Mouse (Mus musculus) midbrain, embryonic 10.5 days (tissue): ENCODE data around the gene Ugt1a6b. TPM values are rescaled to one million over a fixed set of nuclear protein-coding genes. Genes with fewer than 3 reads are reported as not detected.

ENCODE experiments used
- DNase-seq: peaks from one replicate; pipeline ENCODE4 v3.0.0-alpha.2; 2017; ENCODE audit warnings: low spot score
- H3K27ac ChIP-seq: fragments of 300-500 bp; sonication (generic); replicated peaks from 2 replicates; pipeline ENCODE4 v1.5.1; 2016; ENCODE audit warnings: mild to moderate bottlenecking
- H3K27me3 ChIP-seq: fragments of 300-500 bp; sonication (generic); 2 replicates; pipeline ENCODE4 v1.6.1; 2016; ENCODE audit warnings: low read depth, mild to moderate bottlenecking; ENCODE audit not compliant: poor library complexity, severe bottlenecking
- H3K36me3 ChIP-seq: fragments of 300-500 bp; sonication (generic); 2 replicates; pipeline ENCODE4 v1.6.1; 2016; ENCODE audit warnings: mild to moderate bottlenecking, moderate library complexity
- H3K4me1 ChIP-seq: fragments of 300-500 bp; sonication (generic); 2 replicates; pipeline ENCODE4 v1.6.1; 2016
- H3K4me3 ChIP-seq: fragments of 300-500 bp; sonication (generic); 2 replicates; pipeline ENCODE4 v1.5.1; 2016; ENCODE audit warnings: mild to moderate bottlenecking, moderate library complexity
- H3K9me3 ChIP-seq: fragments of 300-500 bp; sonication (generic); replicated peaks from 2 replicates; pipeline ENCODE4 v1.6.1; 2016; ENCODE audit warnings: mild to moderate bottlenecking
- WGBS: fragments of 180-500 bp; shearing (Covaris S2); methylation state at CpG from one replicate; pipeline ENCODE4 v1.1.7; 2016; 5-methylcytosine and 5-hydroxymethylcytosine counted together
- polyA plus RNA-seq: library from polyadenylated mRNA; unstranded; fragments of >200 nt; fragmentation: Nextera tagmentation; extraction: Ambion mirVana; gene quantifications from 2 replicates; pipeline ENCODE4 v1.2.1, GENCODE M21; 2016

Gene Ugt1a6b
- polyA plus RNA-seq, 1 experiment from 2014 or later = not detected

DNA sequence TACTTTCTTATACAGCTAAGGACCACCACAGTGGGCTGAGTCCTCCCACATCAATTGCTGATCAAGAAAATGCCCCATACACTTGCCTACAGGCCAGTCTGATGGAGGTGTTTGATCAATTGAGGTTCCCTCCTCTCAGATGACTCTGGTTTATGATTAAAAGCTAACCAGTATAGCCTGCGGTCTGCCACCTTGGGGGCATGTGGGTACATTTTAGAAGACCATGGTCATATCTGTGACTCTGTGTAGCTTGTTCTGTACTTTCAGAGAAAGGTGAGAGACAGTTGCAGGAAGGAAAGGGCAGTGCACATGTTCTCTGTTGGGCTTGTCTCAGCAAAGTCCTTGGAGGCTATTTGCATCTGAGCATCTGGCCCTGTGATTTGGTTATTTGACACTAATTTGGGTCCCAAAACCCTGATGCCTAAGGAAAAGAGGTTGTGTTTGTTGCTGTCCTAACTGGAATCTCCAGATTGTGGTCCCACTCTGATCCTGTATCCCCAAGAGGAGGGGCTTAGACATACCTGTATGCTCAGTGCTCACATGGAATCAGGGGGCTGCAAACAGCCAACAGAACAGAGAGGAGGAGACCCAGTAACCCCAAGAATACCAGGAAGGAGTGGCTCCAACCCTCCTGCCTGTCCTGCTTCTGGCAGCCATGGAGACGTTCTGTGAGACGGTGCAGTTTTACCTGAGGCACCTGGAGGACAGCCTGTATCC, 129.8 kb downstream of the Ugt1a6b start:
- no peak overlapping the region for H3K27ac ChIP-seq
- WGBS = 54% methylated on average over 3 of the region's 3 CpGs
- H3K9me3 ChIP-seq = peaks cover 98% of the 10 kb centered on the region
- H3K4me1 ChIP-seq = no peaks in the 10 kb centered on the region
- no peaks in the 10 kb centered on the region for H3K27me3 ChIP-seq
- H3K36me3 ChIP-seq = no peaks in the 10 kb centered on the region
- no peak overlapping the region for H3K4me3 ChIP-seq
- no peak for DNase-seq

DNA sequence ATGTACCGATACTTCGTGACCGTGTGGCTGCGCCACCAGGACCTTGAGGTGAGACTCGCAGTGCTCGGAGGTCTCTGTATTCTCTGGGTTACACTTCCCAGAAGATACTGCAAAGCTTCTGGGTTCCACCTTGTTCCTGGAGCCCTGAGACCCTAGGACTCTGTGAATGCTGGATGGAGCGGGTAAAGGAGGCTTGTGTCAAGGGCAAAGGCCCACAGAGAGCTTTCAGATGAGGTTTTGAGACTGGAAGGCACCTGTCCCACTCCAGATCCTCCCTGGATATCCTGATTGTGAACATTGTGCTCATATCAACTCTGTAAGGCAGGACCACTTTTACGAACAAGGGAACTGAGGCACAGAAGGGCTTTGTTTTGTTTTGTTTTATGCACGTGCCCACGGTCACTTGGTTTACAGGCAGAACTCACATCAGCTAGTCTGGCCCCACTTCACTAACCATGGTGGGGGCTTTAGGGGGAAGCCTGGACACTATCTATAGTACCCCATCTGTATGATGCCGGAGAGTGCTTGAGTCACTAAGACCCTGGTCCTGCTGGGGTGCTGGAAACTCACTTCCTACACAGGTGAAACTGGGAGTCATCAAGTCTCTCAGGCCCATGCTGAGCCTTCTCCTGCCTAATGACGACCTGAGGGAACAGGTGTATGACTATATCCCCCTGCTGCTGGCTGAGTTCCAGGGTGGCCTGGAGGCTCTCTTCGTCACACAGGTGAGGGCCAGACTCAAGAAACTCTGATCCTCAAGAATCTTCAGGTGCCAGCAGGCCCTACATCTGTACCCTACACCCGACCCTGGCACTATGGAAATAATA, 130.6 kb downstream of the Ugt1a6b start:
- no peak overlapping the region for H3K27ac ChIP-seq
- DNase-seq = no peak
- no peak overlapping the region for H3K4me3 ChIP-seq
- no peaks in the 10 kb centered on the region for H3K4me1 ChIP-seq
- no peaks in the 10 kb centered on the region for H3K27me3 ChIP-seq
- 69% methylated on average over 14 of the region's 14 CpGs for WGBS
- peaks cover 98% of the 10 kb centered on the region for H3K9me3 ChIP-seq
- H3K36me3 ChIP-seq = no peaks in the 10 kb centered on the region

DNA sequence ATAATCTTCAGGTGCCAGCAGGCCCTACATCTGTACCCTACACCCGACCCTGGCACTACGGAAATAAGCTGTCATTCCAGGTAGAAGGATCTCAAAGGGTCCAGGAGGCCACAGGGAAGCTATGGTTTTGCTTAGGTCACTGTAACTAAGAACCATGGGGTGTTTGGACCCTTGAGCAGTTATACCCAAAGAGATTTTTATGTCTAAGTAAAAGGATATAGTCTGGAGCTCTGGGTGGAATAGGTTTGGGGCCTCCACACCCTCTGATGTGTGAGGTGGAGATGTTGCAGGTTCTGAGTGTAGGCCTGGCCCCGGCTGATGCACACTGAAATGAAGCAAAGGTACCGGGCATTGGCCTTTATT, 131.2 kb downstream of the Ugt1a6b start:
- no peak overlapping the region for H3K4me3 ChIP-seq
- 65% methylated on average over 4 of the region's 4 CpGs for WGBS
- no peaks in the 10 kb centered on the region for H3K27me3 ChIP-seq
- no peak overlapping the region for H3K27ac ChIP-seq
- H3K36me3 ChIP-seq = no peaks in the 10 kb centered on the region
- H3K9me3 ChIP-seq = peaks cover 98% of the 10 kb centered on the region
- no peak for DNase-seq
- no peaks in the 10 kb centered on the region for H3K4me1 ChIP-seq

DNA sequence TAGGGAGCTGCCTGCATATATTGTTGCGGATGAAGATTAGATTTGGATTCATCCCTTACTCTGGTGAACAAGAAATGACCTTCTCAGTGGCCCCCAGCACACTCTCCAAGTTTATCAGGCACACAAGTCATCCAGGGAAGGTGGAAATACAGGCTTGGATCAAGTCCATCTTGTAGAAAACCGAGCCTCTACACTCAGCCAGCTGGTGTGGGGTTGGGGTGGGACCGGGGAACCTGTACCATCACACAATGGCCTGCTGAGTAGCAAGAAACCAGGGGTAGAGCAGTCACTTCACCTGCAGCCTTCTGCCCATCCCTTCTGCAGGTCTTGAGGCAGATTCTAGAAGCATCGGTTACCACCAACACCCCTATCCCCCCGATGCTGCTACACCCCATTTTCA, 131.6 kb downstream of the Ugt1a6b start:
- no peak overlapping the region for H3K4me3 ChIP-seq
- peaks cover 98% of the 10 kb centered on the region for H3K9me3 ChIP-seq
- no peaks in the 10 kb centered on the region for H3K36me3 ChIP-seq
- H3K27ac ChIP-seq = no peak overlapping the region
- WGBS = 47% methylated on average over 5 of the region's 5 CpGs
- no peaks in the 10 kb centered on the region for H3K4me1 ChIP-seq
- H3K27me3 ChIP-seq = no peaks in the 10 kb centered on the region
- DNase-seq = no peak

DNA sequence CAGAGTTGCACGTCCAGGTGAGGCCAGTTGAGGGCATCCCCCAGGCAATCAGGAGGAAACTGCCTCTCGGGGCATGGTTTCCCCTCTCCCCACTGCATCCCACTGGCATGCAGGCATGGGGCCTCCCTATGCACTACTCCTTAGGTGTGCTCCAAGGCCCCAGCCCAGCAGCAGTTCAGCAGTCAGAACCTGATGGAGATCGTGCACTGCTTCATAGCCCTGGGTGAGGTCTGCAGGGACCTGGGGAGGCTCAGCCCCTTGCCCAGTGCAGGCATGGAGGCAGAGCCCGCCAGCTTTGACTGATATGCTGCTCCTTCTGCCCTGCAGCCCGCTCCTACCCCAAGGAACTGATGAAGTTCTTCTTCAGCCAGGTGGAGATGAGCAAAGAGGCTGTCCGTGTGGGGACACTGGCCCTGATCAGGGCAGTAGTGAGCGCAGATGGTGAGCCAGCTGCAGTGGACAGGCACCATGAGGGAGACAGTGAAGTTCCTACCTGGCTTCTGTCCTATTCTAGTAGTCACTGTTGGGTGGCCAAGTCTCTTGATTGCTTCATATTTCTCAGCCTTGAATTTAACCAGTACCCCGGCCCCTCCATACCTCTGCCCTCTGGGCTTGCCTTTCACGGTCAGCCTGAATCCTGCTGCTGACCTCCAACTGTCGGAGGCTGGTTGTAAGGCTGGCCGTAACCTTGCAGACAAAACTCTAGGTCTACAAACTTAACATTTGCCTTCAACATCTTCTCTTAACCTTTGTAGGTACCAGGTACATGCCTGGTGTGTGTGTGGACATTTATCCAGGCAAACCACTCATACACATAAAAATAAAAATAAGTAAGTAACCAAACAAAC, 132.2 kb downstream of the Ugt1a6b start:
- no peak overlapping the region for H3K27ac ChIP-seq
- H3K4me1 ChIP-seq = no peaks in the 10 kb centered on the region
- no peaks in the 10 kb centered on the region for H3K27me3 ChIP-seq
- WGBS = 65% methylated on average over 11 of the region's 11 CpGs
- peaks cover 98% of the 10 kb centered on the region for H3K9me3 ChIP-seq
- DNase-seq = no peak
- H3K4me3 ChIP-seq = no peak overlapping the region
- no peaks in the 10 kb centered on the region for H3K36me3 ChIP-seq

DNA sequence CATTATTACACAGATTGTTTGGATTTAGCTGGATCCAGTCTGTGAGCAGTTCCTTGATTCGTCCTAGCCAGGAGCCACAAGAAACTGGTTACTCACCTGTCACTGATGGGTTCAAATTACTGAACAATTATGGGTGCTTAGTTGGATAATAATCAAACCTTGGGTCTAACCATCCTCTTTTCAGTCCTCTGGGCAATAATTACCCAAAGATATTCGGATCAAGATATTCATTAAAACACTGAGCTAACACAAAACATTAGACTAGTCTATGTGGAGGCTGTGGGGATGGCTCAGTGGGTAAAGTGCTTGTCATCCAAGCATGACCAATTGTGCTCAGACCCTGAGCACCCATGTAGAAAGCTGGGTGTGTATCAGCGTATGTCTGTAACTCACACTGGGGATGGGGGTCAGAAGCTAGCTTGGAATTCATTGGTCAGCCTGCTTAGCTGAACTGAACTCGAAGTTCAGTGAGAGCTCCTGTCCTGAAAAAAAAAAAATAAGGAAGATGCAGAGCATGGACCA, 132.9 kb downstream of the Ugt1a6b start:
- Histone ChIP-seq H3K4me3 (no peak overlapping the region), H3K27ac (no peak overlapping the region), H3K36me3 (no peaks in the 10 kb centered on the region), H3K27me3 (no peaks in the 10 kb centered on the region), H3K4me1 (no peaks in the 10 kb centered on the region), H3K9me3 (peaks cover 98% of the 10 kb centered on the region)
- 69% methylated on average over 4 of the region's 4 CpGs for WGBS
- no peak for DNase-seq

DNA sequence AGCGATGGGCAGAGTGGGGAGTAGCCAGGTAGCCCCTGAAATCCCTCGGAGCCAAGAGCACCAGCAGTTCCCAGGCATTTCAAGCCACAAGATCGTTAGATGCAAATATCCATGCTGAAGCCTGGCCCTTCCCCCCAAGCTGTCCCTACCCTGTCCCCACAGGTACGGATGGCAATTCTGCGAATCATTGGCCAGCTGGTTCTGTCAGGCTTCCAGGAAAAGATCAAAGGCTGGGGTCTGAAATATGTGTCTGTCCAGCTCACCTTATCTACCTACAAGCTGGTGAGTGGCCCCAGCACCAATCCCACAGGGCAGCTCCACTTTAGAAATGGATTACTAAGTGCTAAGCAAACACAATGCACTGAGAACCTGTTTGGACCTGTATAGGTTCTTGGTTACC, 134.3 kb downstream of the Ugt1a6b start:
- no peaks in the 10 kb centered on the region for H3K36me3 ChIP-seq
- H3K4me1 ChIP-seq = no peaks in the 10 kb centered on the region
- H3K27me3 ChIP-seq = no peaks in the 10 kb centered on the region
- no peak for DNase-seq
- WGBS = 83% methylated on average over 5 of the region's 5 CpGs
- no peak overlapping the region for H3K27ac ChIP-seq
- H3K9me3 ChIP-seq = peaks cover 98% of the 10 kb centered on the region
- H3K4me3 ChIP-seq = no peak overlapping the region

DNA sequence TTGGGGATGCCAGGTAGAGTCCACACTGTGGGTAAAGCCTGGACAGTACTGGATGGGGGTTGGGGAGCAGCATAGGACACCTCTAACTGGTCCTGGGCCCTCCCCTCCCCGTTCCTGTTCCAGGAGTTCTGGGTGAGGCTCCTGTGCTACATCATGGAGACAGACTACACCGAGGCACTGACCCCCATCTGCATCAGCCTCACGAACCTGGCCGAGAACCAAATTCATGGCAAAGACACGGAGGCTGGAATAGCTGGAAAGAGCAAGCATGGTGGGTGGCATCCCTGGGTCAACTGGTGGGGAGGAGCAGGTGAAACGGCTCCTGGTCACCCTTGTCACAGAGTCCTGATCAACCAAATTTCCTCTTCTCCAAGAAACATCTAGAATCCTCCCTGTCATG, 135.7 kb downstream of the Ugt1a6b start:
- no peak for DNase-seq
- Histone ChIP-seq H3K9me3 (peaks cover 98% of the 10 kb centered on the region), H3K27me3 (no peaks in the 10 kb centered on the region), H3K27ac (no peak overlapping the region), H3K4me3 (no peak overlapping the region), H3K36me3 (no peaks in the 10 kb centered on the region), H3K4me1 (no peaks in the 10 kb centered on the region)
- WGBS = 82% methylated on average over 6 of the region's 6 CpGs

DNA sequence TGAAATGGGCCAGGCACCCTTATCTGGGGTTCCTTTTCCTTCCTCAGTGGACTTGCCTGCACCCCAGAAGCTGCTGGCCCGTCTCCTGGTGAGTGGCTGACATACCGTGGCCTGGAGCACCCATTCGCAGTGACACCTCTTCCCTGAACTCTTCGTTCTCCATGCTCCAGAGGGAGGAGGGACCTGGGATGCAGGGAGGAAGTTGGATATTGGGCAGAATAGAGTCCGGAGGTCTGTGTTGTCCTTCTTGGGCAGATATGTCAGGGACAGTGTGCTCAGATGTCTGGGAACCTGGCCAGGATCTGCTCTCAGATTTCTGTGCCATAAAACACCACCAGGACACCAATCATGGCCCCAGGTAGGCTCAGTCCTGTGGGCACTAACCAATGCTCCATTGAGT, 137.0 kb downstream of the Ugt1a6b start:
- no peak for DNase-seq
- Histone ChIP-seq H3K27ac (no peak overlapping the region), H3K36me3 (no peaks in the 10 kb centered on the region), H3K4me1 (no peaks in the 10 kb centered on the region), H3K27me3 (no peaks in the 10 kb centered on the region), H3K4me3 (no peak overlapping the region), H3K9me3 (peaks cover 98% of the 10 kb centered on the region)
- WGBS = 77% methylated on average over 5 of the region's 5 CpGs

DNA sequence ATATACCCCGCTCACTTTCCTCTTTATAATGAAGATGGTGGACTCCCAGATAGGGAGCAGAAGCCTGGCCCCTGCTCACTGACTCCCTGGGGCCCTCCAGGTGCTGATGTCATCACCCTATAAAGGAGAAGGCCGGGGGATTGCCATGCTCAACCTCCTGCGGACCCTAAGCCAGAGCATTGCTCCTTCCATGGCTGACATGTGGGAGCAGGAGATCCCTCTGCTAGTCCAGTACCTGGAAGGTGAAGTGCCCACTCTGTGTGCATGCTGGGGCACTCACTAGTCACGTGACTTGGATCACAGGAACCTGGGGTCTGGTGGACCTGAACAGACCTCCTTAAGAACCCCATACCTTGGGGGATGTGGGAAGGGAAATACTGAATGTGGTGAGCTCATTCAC, 137.5 kb downstream of the Ugt1a6b start:
- no peaks in the 10 kb centered on the region for H3K27me3 ChIP-seq
- WGBS = 77% methylated on average over 4 of the region's 4 CpGs
- no peak overlapping the region for H3K27ac ChIP-seq
- no peak overlapping the region for H3K4me3 ChIP-seq
- DNase-seq = no peak
- H3K36me3 ChIP-seq = no peaks in the 10 kb centered on the region
- H3K9me3 ChIP-seq = peaks cover 98% of the 10 kb centered on the region
- no peaks in the 10 kb centered on the region for H3K4me1 ChIP-seq

DNA sequence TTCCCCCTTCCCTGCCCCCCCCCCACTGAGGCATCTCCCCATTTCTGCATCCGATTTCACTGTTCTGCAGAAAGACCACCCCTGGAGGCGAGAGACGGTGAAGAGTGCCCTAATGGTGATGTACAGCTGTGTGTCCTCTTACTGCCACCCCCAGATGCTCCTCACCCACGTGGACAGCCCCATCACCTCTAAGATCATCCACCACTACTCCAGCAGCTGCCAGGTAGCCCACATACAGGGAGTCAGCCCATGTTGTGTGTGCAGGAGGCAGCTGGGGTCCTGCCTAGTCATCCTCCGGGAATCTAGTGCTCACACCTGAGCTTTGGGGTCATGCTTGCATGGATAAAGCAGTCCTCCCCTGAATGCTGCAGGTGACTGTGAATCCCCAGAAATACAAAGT, 140.8 kb downstream of the Ugt1a6b start:
- Histone ChIP-seq H3K27me3 (no peaks in the 10 kb centered on the region), H3K4me1 (no peaks in the 10 kb centered on the region), H3K27ac (no peak overlapping the region), H3K4me3 (no peak overlapping the region), H3K36me3 (no peaks in the 10 kb centered on the region), H3K9me3 (peaks cover 100% of the 10 kb centered on the region)
- DNase-seq = no peak
- WGBS = 69% methylated on average over 5 of the region's 5 CpGs

DNA sequence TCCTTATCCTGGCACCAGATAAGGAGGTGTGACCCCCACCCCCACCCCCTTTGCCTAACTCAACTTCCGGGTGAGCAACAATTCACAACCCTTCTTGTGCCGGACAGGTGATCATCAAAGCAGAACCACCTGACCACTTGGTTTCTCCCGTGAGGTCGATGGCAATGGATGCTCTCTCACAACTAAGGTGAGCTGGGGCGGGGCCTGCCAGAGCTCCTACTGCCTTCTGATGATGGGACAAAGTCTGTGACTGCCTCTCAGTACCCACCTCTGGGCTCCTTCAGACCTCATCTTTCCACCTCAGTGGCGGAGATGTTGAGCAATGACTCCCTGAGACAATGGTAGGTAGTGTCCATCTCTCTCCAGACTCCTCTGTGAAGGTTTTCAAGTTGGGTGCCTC, 142.8 kb downstream of the Ugt1a6b start:
- H3K9me3 ChIP-seq = peaks cover 100% of the 10 kb centered on the region
- 80% methylated on average over 6 of the region's 6 CpGs for WGBS
- H3K36me3 ChIP-seq = no peaks in the 10 kb centered on the region
- DNase-seq = no peak
- no peak overlapping the region for H3K27ac ChIP-seq
- no peaks in the 10 kb centered on the region for H3K27me3 ChIP-seq
- no peaks in the 10 kb centered on the region for H3K4me1 ChIP-seq
- H3K4me3 ChIP-seq = no peak overlapping the region
